Mouse (Mus musculus) lung, adult 2 months (tissue): ENCODE data around the gene Slc22a3. TPM values are rescaled to one million over a fixed set of nuclear protein-coding genes. Genes with fewer than 3 reads are reported as not detected.

Experiments used
- DNase-seq: peaks from one replicate; pipeline ENCODE4 v3.0.0; 2022
- H3K4me1 ChIP-seq: fragments of 200-500 bp; 2 replicates; pipeline ENCODE4 v1.6.1; 2011; ENCODE audit warnings: low read length; ENCODE audit not compliant: control insufficient read depth, insufficient read depth
- H3K4me3 ChIP-seq: fragments of 200-500 bp; replicated peaks from 2 replicates; pipeline ENCODE3; 2011; ENCODE audit warnings: low read depth, mild to moderate bottlenecking, control low read depth, low read length; ENCODE audit errors: extremely low read depth
- CTCF ChIP-seq: fragments of 200-500 bp; IDR thresholded peaks from 2 replicates; pipeline ENCODE4 v1.5.1; 2011; ENCODE audit warnings: mild to moderate bottlenecking, low read length, control low read depth; ENCODE audit not compliant: insufficient read depth
- POLR2A ChIP-seq: fragments of 200-500 bp; IDR thresholded peaks from 2 replicates; pipeline ENCODE4 v1.6.1; 2011; ENCODE audit warnings: low read depth, mild to moderate bottlenecking, control low read depth, low read length, borderline replicate concordance; ENCODE audit errors: extremely low read depth
- WGBS: fragments of 180-500 bp; shearing (Covaris S2); methylation state at CpG from one replicate; pipeline ENCODE4 v1.1.7; 2018; 5-methylcytosine and 5-hydroxymethylcytosine counted together
- polyA plus RNA-seq: library from polyadenylated mRNA; depleted of rRNA; stranded (reverse); fragments of >200 nt; gene quantifications from 2 replicates; pipeline ENCODE4 v1.2.3, GENCODE M21; 2012

Slc22a3 gene
- polyA plus RNA-seq, 1 experiment = 6.0 TPM

DNA sequence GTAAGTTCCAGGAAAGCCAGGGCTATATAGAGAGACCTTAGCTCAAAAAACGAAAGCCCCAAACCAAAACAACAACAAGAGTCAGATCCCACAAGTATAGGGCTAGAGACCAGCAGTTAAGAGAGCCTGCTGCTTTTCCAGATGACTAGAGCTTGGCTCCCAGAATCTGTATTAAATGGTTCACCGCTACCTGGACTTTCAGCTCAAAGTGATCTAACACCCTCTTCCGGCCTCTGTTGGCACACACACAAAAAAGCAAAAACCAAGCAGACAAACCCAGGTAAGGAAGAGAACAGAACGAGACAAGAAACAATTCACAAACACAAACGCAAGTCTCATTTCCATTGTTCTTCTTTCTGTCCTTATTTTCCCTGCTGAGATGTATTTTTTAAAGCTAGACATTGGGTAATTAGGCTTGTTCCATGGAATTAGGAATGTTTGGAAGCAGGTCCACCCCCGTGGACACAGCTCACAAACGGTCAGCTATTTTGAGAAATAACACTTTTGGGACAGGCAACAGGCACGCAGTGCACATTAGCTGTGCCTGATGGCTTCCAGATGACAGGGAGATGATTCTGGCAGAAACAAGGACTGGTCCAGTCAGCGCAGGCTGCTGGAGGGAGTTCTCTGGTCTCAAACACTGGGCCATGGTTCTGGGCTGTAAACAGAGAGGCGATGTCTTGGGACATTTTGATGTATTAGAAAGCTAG, 95.2 kb downstream of the Slc22a3 start:
- Histone ChIP-seq H3K4me3 (no peak overlapping the region), H3K4me1 (no peaks in the 10 kb centered on the region)
- peak; percentile 26 for DNase-seq
- WGBS = 55% methylated on average over 10 of the region's 10 CpGs
- TF ChIP-seq POLR2A = no peak
- no peak for TF ChIP-seq CTCF

DNA sequence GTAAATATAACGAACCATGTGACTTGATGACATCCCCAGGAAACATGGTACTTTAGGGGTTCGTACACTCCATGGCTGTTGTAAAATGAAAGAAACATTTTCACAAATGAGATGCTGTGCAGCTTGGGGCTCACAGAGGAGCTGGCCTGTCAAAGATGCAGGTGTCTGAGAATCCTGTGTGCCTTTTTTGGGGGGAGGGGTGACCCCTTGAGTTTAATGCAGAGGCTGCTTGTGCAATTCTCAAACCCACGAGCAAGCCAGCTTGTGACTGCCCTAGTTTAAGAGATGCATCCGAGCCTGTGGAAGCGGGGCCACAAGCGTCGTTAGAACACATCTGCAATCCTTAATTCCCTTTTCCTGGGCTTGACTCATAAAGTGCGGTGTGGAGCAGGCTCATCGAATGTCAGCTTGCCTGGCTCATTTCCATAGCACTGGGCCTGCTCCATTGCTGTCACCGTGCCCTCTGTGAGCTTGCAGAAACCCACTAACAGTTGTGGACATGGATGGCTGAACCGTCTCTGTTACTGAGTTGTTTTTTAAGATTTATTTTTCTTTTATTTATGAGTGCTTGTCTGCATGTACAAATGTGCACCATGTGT, 98.1 kb downstream of the Slc22a3 start:
- DNase-seq = no peak
- Histone ChIP-seq H3K4me1 (no peaks in the 10 kb centered on the region), H3K4me3 (no peak overlapping the region)
- WGBS = 71% methylated on average over 11 of the region's 11 CpGs
- TF ChIP-seq CTCF (no peak), POLR2A (no peak)

GRCm38 (mm10) chr17:12403420-12403819, 104.1 kb downstream of the Slc22a3 start:
- DNase-seq = no peak
- H3K4me1 ChIP-seq = no peaks in the 10 kb centered on the region
- TF ChIP-seq CTCF = peak; percentile 53; the same call in 1 of the 2 replicates
- TF ChIP-seq POLR2A = no peak
- WGBS = 36% methylated on average over 7 of the region's 7 CpGs
- H3K4me3 ChIP-seq = no peak overlapping the region

DNA sequence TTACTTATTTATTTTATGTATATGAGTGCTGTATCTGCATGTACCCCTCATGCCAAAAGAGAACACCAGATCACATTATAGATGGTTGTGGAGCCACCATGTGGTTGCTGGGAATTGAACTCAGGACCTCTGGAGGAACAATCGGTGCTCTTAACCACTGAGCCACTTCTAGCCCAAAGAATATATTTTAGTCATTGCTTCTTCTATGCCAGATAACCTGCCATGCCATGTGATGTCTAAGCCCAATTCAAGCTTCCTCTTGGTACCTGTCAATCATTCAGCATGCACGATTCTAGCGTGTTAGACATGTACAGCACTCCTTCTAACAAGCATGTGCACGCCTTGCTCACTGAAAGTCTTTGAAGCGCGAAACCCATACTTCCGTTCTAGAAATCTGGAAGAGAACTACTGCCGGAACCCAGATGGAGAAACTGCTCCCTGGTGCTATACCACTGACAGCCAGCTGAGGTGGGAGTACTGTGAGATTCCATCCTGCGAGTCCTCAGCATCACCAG, 111.3 kb downstream of the Slc22a3 start:
- no peak for TF ChIP-seq CTCF
- no peak for TF ChIP-seq POLR2A
- no peak overlapping the region for H3K4me3 ChIP-seq
- DNase-seq = no peak
- WGBS = 88% methylated on average over 9 of the region's 9 CpGs
- no peaks in the 10 kb centered on the region for H3K4me1 ChIP-seq

- no peak overlapping the region for H3K4me3 ChIP-seq
- DNase-seq = no peak
- TF ChIP-seq POLR2A = no peak
- TF ChIP-seq CTCF = no peak
- WGBS = 84% methylated on average over 7 of the region's 7 CpGs
- no peaks in the 10 kb centered on the region for H3K4me1 ChIP-seq
These were observed 119.3 kb downstream of the Slc22a3 start for GRCm38 (mm10) chr17:12388239-12388638.

DNA sequence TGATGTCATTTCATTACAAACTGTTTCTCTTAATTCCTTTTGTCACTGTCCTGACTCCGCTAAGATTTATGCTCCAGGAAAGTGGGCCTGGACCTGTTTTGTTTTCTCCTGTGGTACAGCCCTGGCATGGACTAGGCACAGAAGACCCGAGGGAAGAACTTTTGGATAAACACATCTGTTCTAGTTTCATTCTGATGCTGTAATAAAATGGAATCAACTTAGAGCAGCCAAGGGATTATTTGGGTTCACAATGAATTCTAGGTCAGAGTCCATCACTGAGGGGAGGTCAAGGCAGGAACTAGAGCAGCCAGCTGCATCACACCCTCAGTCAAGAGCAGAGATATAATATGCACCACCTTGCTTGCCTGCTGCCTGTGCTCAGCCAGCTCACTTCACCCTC, 119.7 kb downstream of the Slc22a3 start:
- no peak overlapping the region for H3K4me3 ChIP-seq
- no peak for DNase-seq
- H3K4me1 ChIP-seq = no peaks in the 10 kb centered on the region
- no peak for TF ChIP-seq CTCF
- no peak for TF ChIP-seq POLR2A
- 56% methylated on average over 2 of the region's 2 CpGs for WGBS

GRCm38 (mm10) chr17:12385049-12385794, 122.3 kb downstream of the Slc22a3 start:
- 61% methylated on average over 8 of the region's 8 CpGs for WGBS
- no peak for DNase-seq
- TF ChIP-seq CTCF (no peak), POLR2A (no peak)
- no peaks in the 10 kb centered on the region for H3K4me1 ChIP-seq
- H3K4me3 ChIP-seq = no peak overlapping the region

- WGBS = 22% methylated on average over 2 of the region's 2 CpGs
- TF ChIP-seq CTCF (no peak), POLR2A (no peak)
- Histone ChIP-seq H3K4me1 (no peaks in the 10 kb centered on the region), H3K4me3 (no peak overlapping the region)
- no peak for DNase-seq
These were observed 125.0 kb downstream of the Slc22a3 start for GRCm38 (mm10) chr17:12382531-12382930.

DNA sequence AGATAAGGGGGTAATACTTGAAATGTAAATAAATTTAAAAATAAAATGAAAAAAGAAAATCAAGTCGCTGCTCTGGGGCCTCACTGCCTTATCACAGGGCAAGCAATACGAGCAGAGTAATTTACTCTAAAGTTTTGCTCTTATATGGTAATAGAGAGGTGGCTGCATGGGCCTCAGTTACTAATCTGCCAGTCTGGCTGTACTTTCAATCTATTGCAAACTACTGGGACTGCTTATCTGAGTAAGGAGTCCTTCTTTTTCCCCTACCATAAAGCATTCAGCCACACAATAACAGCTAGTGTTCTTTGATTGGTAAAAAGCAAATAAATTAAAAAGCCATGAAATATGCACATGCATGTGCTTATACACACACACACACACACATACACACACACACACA, 125.9 kb downstream of the Slc22a3 start:
- Histone ChIP-seq H3K4me1 (no peaks in the 10 kb centered on the region), H3K4me3 (no peak overlapping the region)
- no peak for TF ChIP-seq CTCF
- no peak for TF ChIP-seq POLR2A
- WGBS = 72% methylated on average over 2 of the region's 2 CpGs
- DNase-seq = no peak
